Mouse (Mus musculus) embryonic facial prominence, embryonic 10.5 days (tissue): ENCODE data around the gene Fry. TPM values are rescaled to one million over a fixed set of nuclear protein-coding genes. Genes with fewer than 3 reads are reported as not detected.

ENCODE experiments used
- DNase-seq: peaks from one replicate; pipeline ENCODE4 v3.0.0-alpha.2; 2017; ENCODE audit warnings: low spot score
- H3K27ac ChIP-seq: fragments of 300-500 bp; sonication (generic); replicated peaks from 2 replicates; pipeline ENCODE4 v1.5.1; 2016; ENCODE audit warnings: mild to moderate bottlenecking
- H3K27me3 ChIP-seq: fragments of 300-500 bp; sonication (generic); replicated peaks from 2 replicates; pipeline ENCODE4 v1.6.1; 2016; ENCODE audit warnings: low read depth, mild to moderate bottlenecking; ENCODE audit not compliant: poor library complexity, severe bottlenecking
- H3K36me3 ChIP-seq: fragments of 300-500 bp; sonication (generic); replicated peaks from 2 replicates; pipeline ENCODE4 v1.6.1; 2016; ENCODE audit warnings: mild to moderate bottlenecking, moderate library complexity
- H3K4me1 ChIP-seq: fragments of 300-500 bp; sonication (generic); 2 replicates; pipeline ENCODE4 v1.6.1; 2016
- H3K4me3 ChIP-seq: fragments of 300-500 bp; sonication (generic); 2 replicates; pipeline ENCODE4 v1.5.1; 2016; ENCODE audit warnings: mild to moderate bottlenecking, moderate library complexity
- H3K9me3 ChIP-seq: fragments of 300-500 bp; sonication (generic); 2 replicates; pipeline ENCODE4 v1.6.1; 2016; ENCODE audit warnings: mild to moderate bottlenecking
- WGBS: fragments of 180-500 bp; shearing (Covaris S2); methylation state at CpG from one replicate; pipeline ENCODE4 v1.1.7; 2016; 5-methylcytosine and 5-hydroxymethylcytosine counted together
- polyA plus RNA-seq: library from polyadenylated mRNA; unstranded; fragments of >200 nt; fragmentation: Nextera tagmentation; extraction: Ambion mirVana; gene quantifications from 2 replicates; pipeline ENCODE4 v1.2.1, GENCODE M21; 2016

The Fry gene
- polyA plus RNA-seq, 1 experiment from 2014 or later = 7.4 TPM

GRCm38 (mm10) chr5:150214081-150214480 is 95.6 kb downstream of the Fry start:
- Histone ChIP-seq H3K4me3 (no peak overlapping the region), H3K36me3 (no peaks in the 10 kb centered on the region), H3K9me3 (0 out of 2 replicates have a peak, but pooled peaks cover 2% of the 10 kb centered on the region), H3K4me1 (no peaks in the 10 kb centered on the region), H3K27me3 (no peaks in the 10 kb centered on the region), H3K27ac (no peak overlapping the region)
- 88% methylated on average over 6 of the region's 6 CpGs for WGBS
- DNase-seq = no peak

- no peaks in the 10 kb centered on the region for H3K27me3 ChIP-seq
- no peak overlapping the region for H3K4me3 ChIP-seq
- 71% methylated on average over 11 of the region's 11 CpGs for WGBS
- H3K36me3 ChIP-seq = no peaks in the 10 kb centered on the region
- DNase-seq = no peak
- 0 out of 2 replicates have a peak, but pooled peaks cover 2% of the 10 kb centered on the region for H3K9me3 ChIP-seq
- no peaks in the 10 kb centered on the region for H3K4me1 ChIP-seq
- H3K27ac ChIP-seq = no peak overlapping the region
These were observed 97.6 kb downstream of the Fry start for GRCm38 (mm10) chr5:150216066-150216465.

- no peaks in the 10 kb centered on the region for H3K36me3 ChIP-seq
- WGBS = 86% methylated on average over 8 of the region's 8 CpGs
- no peak overlapping the region for H3K27ac ChIP-seq
- no peak for DNase-seq
- H3K27me3 ChIP-seq = no peaks in the 10 kb centered on the region
- no peaks in the 10 kb centered on the region for H3K4me1 ChIP-seq
- 0 out of 2 replicates have a peak, but pooled peaks cover 2% of the 10 kb centered on the region for H3K9me3 ChIP-seq
- no peak overlapping the region for H3K4me3 ChIP-seq
These were observed 101.0 kb downstream of the Fry start for GRCm38 (mm10) chr5:150219457-150219856.

- peak; percentile 64 for DNase-seq
- no peaks in the 10 kb centered on the region for H3K36me3 ChIP-seq
- WGBS = 32% methylated on average over 7 of the region's 7 CpGs
- H3K27me3 ChIP-seq = no peaks in the 10 kb centered on the region
- 0 out of 2 replicates have a peak, but pooled peaks cover 2% of the 10 kb centered on the region for H3K9me3 ChIP-seq
- no peaks in the 10 kb centered on the region for H3K4me1 ChIP-seq
- no peak overlapping the region for H3K4me3 ChIP-seq
- no peak overlapping the region for H3K27ac ChIP-seq
These were observed 101.9 kb downstream of the Fry start for GRCm38 (mm10) chr5:150220333-150220732.

- WGBS = 87% methylated on average over 6 of the region's 6 CpGs
- DNase-seq = no peak
- no peaks in the 10 kb centered on the region for H3K36me3 ChIP-seq
These were observed 103.4 kb downstream of the Fry start for GRCm38 (mm10) chr5:150221806-150222205.

GRCm38 (mm10) chr5:150223546-150224239 is 105.2 kb downstream of the Fry start:
- H3K4me3 ChIP-seq = no peak overlapping the region
- WGBS = 89% methylated on average over 10 of the region's 10 CpGs
- DNase-seq = no peak
- no peaks in the 10 kb centered on the region for H3K36me3 ChIP-seq
- no peaks in the 10 kb centered on the region for H3K27me3 ChIP-seq
- H3K9me3 ChIP-seq = no peaks in the 10 kb centered on the region
- no peaks in the 10 kb centered on the region for H3K4me1 ChIP-seq
- H3K27ac ChIP-seq = no peak overlapping the region

More at GRCm38 (mm10) chr5:150221806-150222205, 103.4 kb downstream of the Fry start:
- Histone ChIP-seq H3K4me3 (no peak overlapping the region), H3K27me3 (no peaks in the 10 kb centered on the region), H3K9me3 (0 out of 2 replicates have a peak, but pooled peaks cover 2% of the 10 kb centered on the region), H3K4me1 (no peaks in the 10 kb centered on the region), H3K27ac (no peak overlapping the region)

GRCm38 (mm10) chr5:150229086-150229485 is 110.6 kb downstream of the Fry start:
- 0 out of 2 replicates have a peak, but pooled peaks cover 3% of the 10 kb centered on the region for H3K9me3 ChIP-seq
- WGBS = 82% methylated on average over 5 of the region's 5 CpGs
- no peak overlapping the region for H3K27ac ChIP-seq
- H3K27me3 ChIP-seq = no peaks in the 10 kb centered on the region
- no peak overlapping the region for H3K4me3 ChIP-seq
- peaks cover 8% of the 10 kb centered on the region for H3K4me1 ChIP-seq
- no peaks in the 10 kb centered on the region for H3K36me3 ChIP-seq
- no peak for DNase-seq

- DNase-seq = no peak
- H3K4me3 ChIP-seq = no peak overlapping the region
- H3K27me3 ChIP-seq = no peaks in the 10 kb centered on the region
- H3K27ac ChIP-seq = no peak overlapping the region
- H3K9me3 ChIP-seq = 0 out of 2 replicates have a peak, but pooled peaks cover 3% of the 10 kb centered on the region
- no peaks in the 10 kb centered on the region for H3K36me3 ChIP-seq
- peaks cover 8% of the 10 kb centered on the region for H3K4me1 ChIP-seq
- WGBS = 86% methylated on average over 4 of the region's 4 CpGs
These were observed 111.3 kb downstream of the Fry start for GRCm38 (mm10) chr5:150229776-150230175.

GRCm38 (mm10) chr5:150232159-150233150 is 114.0 kb downstream of the Fry start:
- 34% methylated on average over 18 of the region's 21 CpGs for WGBS
- Histone ChIP-seq H3K27me3 (no peaks in the 10 kb centered on the region), H3K27ac (no peak overlapping the region)

GRCm38 (mm10) chr5:150233154-150233886 is 114.9 kb downstream of the Fry start:
- peaks cover 8% of the 10 kb centered on the region for H3K4me1 ChIP-seq
- H3K27me3 ChIP-seq = no peaks in the 10 kb centered on the region
- WGBS = 61% methylated on average over 17 of the region's 17 CpGs
- no peak overlapping the region for H3K27ac ChIP-seq
- H3K4me3 ChIP-seq = 0 out of 2 replicates have a peak overlapping the region, but pooled peaks have one; percentile 49
- no peaks in the 10 kb centered on the region for H3K36me3 ChIP-seq
- peak; percentile 61 for DNase-seq
- H3K9me3 ChIP-seq = 0 out of 2 replicates have a peak, but pooled peaks cover 3% of the 10 kb centered on the region

More at GRCm38 (mm10) chr5:150232159-150233150, 114.0 kb downstream of the Fry start:
- Histone ChIP-seq H3K4me1 (peaks cover 8% of the 10 kb centered on the region), H3K36me3 (no peaks in the 10 kb centered on the region), H3K4me3 (peak overlapping the region; percentile 49), H3K9me3 (0 out of 2 replicates have a peak, but pooled peaks cover 3% of the 10 kb centered on the region)
- DNase-seq = peak; percentile 71

GRCm38 (mm10) chr5:150235931-150236330 is 117.5 kb downstream of the Fry start:
- no peaks in the 10 kb centered on the region for H3K9me3 ChIP-seq
- no peaks in the 10 kb centered on the region for H3K36me3 ChIP-seq
- no peaks in the 10 kb centered on the region for H3K27me3 ChIP-seq
- DNase-seq = no peak
- no peak overlapping the region for H3K27ac ChIP-seq
- H3K4me1 ChIP-seq = peaks cover 8% of the 10 kb centered on the region
- 90% methylated on average over 5 of the region's 5 CpGs for WGBS
- no peak overlapping the region for H3K4me3 ChIP-seq

GRCm38 (mm10) chr5:150236597-150236996 is 118.2 kb downstream of the Fry start:
- H3K27me3 ChIP-seq = no peaks in the 10 kb centered on the region
- DNase-seq = no peak
- peaks cover 8% of the 10 kb centered on the region for H3K4me1 ChIP-seq
- H3K4me3 ChIP-seq = no peak overlapping the region
- H3K27ac ChIP-seq = no peak overlapping the region
- H3K9me3 ChIP-seq = no peaks in the 10 kb centered on the region
- H3K36me3 ChIP-seq = no peaks in the 10 kb centered on the region
